Mouse (Mus musculus): ENCODE measurements at regions not wholly inside any gene's neighbourhood (a gene's known extent, or its start where the extent isn't known, plus 50 kb on each side); places are given as distances from the start of the nearest gene placed in this dataset.

DNA sequence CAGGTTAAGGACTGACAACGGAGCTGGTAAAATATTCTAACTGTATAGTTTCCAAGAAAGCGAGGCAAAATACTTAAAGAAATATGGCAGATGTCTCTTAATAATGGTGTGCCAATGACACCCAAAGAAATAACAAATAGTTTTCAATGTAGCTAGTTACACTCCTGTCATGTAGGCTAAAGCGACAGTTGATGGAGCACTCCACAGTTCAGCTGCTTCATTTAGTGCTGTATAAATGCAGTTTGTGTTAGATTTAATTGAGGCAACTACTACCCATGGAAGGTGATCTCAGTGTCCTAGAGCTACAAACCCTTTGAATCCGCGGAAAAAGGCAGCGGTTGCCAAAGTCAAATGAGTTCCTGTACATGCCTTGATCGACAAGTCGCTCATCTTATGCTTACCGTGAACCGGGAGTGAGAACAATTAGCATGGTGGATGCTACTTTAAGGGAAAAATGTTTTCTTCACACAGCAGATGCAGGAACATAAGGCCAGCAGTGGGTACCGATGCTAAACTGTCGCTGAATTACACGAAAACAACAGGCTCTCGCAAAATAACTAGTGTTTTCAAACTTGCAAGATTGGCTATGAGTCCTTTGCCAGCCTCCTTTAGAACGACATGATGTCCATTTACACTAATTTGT lies 961.4 kb downstream of the Mat2b start:
- DNase-seq (ENCODE audit: low spot score), result no peak

DNA sequence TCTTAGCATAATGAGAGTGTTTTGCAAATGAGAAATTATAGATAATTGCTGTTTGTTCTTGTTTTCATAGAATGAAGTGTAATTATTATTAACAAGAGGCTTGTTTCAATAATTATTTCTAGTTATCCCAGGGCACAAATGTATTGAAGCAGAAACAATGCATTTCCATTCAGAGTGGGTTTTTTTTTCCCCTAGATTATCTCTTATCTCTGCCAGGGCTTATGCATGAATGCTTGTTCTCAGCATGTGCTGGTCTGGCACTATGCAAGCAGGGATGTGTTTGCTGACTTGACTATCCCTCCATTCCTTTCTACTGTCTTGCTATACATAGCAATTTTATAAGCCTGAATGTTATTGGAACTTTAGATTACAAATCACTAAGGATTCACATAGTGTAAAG lies 971.4 kb downstream of the Mat2b start:
- DNase-seq (ENCODE audit: low spot score), result no peak

- DNase-seq (ENCODE audit: low spot score), result no peak
Measured at GRCm38 (mm10) chr11:39678521-39678920, 1016.5 kb downstream of the Mat2b start.

- DNase-seq (ENCODE audit: low spot score), result no peak
Measured at GRCm38 (mm10) chr11:39653595-39653994, 1041.4 kb downstream of the Mat2b start.

- DNase-seq (ENCODE audit: low spot score), result no peak
Measured at GRCm38 (mm10) chr11:39619356-39619755, 1075.6 kb downstream of the Mat2b start.

DNA sequence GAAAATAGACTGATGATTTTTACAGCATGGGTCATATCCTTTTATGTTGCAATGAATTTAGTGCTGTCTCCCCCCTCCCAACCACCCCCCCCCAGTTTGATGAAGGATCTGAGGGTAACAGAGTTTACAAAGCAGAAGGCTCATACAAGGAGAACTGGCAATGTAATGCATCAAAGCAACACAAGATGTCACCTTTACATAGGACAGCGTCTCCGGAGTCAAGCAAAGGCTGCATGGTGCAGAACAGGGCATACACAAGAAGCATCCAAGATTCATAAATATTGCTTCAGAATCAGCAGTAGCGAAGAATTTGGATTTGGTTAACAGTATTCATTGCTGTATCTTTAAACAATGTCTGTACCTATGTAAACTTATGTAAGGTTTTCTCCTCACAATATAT lies 1079.2 kb downstream of the Mat2b start:
- DNase-seq (ENCODE audit: low spot score), result peak; percentile 15

DNA sequence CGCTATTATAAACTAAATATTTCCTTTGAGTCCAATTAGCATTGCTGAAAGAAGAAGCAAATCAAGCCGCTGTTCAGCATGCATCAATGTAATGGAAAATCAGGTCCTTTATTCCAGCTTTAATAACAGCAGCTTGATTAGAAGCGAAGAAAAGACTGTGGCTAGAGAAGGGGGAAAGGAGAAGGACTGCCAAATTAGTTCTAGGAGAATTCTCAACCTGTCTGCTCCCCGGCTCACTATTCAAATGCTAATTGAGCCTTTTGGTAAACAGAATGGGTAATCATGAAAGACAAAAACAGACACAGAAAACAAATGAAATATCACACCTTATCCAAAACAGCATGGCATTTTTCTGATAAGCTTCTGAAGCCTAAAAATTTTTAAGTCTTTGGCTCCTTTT lies 1098.5 kb downstream of the Mat2b start:
- no peak for DNase-seq (ENCODE audit: low spot score)

DNA sequence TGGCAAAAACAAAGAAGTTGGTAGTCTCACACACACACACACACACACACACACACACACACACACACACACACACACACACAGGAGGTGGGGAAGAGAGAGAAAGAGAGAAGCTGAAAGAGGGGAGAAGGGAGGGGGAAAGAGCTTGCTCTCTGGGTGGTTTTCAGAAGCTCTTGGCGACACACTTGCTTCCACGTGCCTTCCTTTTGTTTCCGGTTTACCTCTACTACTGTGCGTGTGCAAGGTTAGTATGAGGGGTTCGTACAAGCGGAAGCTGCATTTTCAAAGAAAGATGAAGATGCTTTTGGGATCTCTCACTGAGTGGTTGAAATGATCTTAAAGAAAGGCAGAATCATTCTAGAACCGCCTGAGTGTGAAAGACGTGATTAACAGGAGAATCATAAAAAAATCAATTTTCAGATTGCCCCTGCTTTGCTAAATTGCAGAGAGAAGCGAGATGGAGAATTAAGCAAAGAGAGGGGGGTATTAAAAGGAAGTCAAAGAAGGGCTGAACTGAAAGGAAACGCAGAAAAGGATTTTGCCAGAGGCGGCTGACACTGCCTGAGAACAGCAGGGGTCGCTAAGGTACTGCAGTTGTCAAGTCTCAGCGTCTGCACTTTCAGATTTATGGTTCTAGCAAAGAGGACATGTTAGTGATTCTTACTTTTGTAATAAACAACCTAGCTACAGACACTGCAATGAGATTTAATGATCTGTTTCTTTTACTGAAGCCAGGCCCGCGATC lies 1106.2 kb downstream of the Mat2b start:
- peak; percentile 62 for DNase-seq (ENCODE audit: low spot score)

DNA sequence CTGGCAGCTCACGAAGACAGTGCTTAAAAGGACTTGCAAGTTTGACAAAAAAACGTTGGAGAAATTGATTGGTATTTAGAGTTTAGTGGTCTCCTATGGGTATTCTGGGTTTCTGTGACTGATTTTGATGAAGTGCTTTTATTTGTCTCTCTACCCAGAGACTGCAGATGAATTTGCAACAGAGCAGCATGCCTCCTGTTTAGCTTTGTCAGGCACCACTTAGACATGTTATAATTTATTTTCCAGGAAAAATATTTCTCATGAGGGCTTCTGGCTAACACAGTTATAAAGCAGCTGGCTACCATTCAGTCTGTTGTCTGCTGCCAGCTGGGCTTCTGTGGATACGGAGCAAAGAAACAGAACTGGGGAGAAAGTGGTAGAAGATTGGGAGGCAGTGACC lies 1136.7 kb downstream of the Mat2b start:
- DNase-seq (ENCODE audit: low spot score), result no peak

DNA sequence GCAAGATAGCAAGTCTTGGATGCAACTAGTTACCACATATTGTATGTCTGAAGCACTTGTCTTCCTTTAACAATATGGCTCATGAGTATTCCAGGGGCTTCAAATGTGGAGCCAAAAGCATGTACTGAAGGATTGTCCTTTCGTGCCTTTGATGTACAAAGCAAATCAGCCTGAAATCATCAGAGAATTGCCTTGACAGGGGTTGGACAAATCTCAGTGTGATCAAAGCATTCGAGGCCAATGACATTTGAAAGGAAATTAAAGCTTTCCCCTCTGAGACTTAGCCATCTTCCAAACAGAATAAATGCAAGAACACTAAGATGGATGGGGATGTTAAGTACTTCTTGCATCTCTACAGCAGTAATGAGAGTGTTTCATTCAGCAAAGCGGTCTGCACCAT lies 1144.9 kb downstream of the Mat2b start:
- DNase-seq (ENCODE audit: low spot score), result no peak

DNA sequence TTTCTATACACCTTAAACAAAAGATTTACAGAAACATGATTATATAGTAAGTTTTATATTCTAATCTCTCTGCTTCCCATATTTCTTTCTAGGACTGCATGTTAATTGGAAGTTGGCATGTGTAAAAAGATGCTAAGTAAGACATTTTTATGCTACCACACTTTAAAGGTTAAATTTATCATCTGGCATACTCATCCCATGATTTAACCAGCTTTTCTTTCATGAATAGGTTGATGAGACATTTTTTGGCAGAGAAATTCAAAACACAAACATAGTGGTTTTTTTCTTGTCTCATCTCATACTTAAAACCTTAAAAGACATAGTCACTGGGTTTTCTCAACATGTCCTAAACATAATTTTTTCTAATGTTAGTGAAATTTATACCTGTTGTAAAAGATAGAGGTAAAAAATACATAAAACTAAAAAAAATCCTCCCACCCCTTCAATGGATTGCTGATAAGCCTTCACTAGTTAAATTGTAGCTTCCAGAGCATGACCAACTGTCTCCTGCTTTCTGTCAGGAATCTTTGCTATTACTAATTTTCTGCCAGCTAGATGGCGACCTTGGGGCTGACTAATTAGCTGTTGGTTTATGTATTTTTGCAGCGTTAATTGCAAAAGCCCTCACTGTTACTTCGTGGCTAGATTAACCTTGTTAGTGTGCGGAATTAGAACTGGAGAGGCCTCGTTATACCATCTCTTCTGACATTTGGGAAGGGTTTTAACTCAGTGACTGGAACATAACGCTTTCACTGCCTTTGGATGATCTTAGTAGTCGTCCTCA lies 1169.9 kb downstream of the Mat2b start:
- DNase-seq (ENCODE audit: low spot score), result no peak

DNA sequence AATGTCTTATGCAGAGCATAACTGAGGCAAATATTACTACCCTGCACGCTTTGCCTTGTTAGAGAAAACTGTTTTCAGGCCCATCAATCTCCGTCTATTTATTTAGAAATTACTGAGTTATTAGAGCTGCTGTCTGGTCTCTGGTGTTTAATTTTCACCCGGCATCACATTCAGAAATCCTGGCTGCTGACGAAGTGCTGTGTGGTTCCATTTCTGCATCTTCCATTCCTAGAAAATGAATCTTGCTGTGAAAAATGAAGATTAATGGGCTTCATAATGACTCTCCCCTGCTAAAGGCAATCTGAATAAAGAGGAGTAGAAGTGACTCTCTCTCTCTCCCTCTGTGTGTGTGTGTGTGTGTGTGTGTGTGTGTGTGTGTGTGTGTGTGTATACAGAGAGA lies 1199.8 kb downstream of the Mat2b start:
- no peak for DNase-seq (ENCODE audit: low spot score)

GRCm38 (mm10) chr11:39477136-39477535 lies 1217.9 kb downstream of the Mat2b start:
- DNase-seq (ENCODE audit: low spot score), result no peak

DNA sequence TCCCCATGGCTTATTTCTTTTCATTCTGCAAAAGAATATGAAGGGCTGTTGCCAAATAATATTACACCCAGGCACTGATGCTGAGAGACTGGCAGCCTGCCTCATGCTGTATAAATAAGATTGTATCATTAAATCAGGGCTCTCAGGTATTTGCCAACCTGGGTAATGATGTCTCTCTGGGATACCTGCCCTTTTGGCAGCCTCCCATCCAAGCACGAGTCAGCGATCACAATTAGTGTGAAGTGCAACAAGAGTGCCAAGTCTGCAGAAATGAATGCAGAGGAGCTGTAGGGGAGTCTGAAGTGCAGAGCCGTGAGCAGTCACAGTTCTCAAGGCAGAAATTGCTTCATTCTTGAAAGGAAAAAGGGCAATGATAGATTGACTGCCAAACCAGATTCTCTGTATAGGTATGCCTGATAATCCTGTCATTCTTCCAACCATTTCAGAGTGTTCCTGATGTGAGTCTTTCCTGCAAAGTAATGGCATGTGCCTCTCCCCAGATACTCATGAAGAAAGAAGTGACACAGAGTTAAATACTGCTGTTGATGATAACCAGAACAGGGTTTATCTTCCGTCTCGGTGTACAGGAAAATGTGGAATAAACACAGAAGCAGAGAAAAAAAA lies 1241.6 kb downstream of the Mat2b start:
- DNase-seq (ENCODE audit: low spot score), result no peak

DNA sequence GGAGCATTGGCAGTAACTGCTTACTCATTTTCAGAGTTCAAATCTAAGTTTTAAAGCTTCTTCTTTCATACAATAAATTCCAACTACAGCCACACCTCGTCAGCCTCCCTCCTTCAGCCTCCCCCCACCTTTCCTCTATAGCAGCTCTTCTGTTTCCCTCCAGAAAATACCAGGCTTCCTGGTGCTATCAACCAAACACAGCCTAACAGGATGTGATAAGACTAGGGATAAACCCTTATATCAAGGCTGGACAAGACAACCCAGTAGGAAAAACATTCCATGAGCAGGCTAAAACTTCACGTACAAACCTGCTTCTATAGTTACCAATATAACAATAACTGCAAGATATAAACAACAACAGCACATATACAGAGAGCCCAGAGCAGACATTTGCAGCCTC lies 1248.6 kb downstream of the Mat2b start:
- DNase-seq (ENCODE audit: low spot score), result no peak

- no peak for DNase-seq (ENCODE audit: low spot score)
Measured at GRCm38 (mm10) chr11:39411691-39412090, 1283.3 kb downstream of the Mat2b start.

- DNase-seq (ENCODE audit: low spot score), result no peak
Measured at GRCm38 (mm10) chr11:39411182-39411581, 1283.8 kb downstream of the Mat2b start.

DNA sequence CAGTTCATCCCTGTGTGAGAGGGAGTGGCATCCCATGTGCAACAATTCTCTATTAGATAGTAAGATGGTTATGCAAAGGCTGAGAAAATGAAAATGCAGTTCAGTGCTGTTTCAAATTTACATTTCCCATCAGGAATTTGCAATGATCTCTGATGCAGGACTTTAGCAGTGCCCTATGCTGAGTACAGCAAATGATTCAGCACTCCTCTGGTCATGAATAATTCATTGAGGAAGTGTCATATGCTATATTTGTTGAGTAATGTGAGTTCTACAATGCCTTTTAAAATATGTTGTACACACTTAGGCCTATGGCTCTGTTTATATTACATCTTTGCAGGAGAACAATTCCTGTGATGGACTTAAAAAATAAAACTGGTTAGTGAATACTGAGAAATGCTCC lies 1330.2 kb downstream of the Mat2b start:
- DNase-seq (ENCODE audit: low spot score), result peak; percentile 0

DNA sequence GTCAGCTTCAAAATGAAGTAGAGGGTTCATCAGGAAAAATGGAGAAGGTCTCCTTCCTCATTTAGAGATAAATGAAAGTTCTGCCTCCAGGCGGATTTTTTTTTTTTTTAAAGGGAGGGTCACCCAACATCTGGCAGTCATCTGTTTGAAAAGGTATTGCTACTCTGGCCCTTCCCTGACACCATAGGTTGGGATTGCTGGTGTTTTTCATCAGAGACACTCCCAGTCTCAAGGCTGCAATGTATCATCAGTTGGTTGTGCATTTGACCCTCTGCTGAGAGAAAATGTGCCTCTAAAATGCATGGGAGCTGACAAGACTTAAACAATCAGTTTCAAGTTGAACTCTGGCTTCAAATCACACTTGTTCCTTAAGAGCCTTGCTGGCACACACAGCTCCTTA lies 1344.4 kb downstream of the Mat2b start:
- no peak for DNase-seq (ENCODE audit: low spot score)

Data from left cerebral cortex, adult 11 months (tissue).